Mouse (Mus musculus): ENCODE results near the gene Faap20.

GRCm38 (mm10) chr4:155288586-155288985, 39.0 kb downstream of the Faap20 start:
- TF ChIP-seq GATA1 (IDR thresholded peaks at IDR 0.05; ENCODE audit: low read length) (no peak), TAL1 (IDR thresholded peaks at IDR 0.05; ENCODE audit: low read length) (no peak)
